Mouse (Mus musculus) frontal cortex, adult (tissue): ENCODE measurements around the gene Tbl3.
A peak's percentile ranks its signal among the peaks of the same experiment; 100 is the strongest.

Source experiments
- ATAC-seq: cut with Nextera tagmentation; 2 replicates; pipeline ENCODE4 v1.9.2; 2017; ENCODE audit warnings: mild to moderate bottlenecking, moderate library complexity, mixed read lengths; ENCODE audit not compliant: low TSS enrichment

Tbl3 gene

DNA sequence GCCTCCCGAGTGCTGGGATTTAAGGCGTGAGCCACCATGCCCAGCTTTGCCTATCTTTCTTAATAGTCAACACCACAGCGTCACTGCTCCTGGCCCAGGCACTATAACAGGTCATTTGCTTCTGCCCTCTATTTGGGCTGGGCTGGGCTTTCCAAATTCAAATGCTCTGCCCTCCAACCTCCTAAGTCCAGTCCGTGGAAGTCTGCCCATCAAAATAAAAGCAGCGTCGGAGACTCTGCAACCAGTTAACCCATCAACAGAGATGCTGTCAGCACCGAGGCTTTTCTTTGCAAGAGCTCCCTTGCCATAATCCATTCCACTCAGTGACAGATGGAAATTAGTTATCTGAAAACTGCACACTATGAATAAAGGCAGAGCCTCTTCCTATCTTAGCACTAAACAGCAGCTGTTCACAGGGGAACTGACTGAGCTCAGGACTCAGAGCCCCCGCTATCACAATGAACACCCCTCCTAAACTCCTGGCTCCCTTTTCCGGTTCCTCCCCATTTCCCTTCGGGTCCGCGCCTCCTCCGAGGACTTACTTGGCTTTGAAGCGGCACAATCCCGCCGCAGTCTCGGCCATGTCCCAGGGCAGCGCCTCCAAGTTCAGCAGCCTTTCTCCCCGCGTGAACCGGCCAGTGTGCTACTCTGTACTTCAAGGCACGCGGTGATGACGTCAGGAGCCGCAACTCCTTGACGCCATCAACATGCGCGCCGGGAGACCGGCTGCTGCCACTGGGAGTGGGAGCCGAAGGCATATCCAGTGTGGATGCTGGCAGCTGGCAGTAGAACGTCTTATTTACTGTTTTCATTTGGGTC lies at the start of gene Tbl3:
Gene Tbl3 (minus strand): TSS at position 679 of the 819 bp plus-strand sequence.
- peak; percentile 74; the same call in 1 of the 2 replicates for ATAC-seq

DNA sequence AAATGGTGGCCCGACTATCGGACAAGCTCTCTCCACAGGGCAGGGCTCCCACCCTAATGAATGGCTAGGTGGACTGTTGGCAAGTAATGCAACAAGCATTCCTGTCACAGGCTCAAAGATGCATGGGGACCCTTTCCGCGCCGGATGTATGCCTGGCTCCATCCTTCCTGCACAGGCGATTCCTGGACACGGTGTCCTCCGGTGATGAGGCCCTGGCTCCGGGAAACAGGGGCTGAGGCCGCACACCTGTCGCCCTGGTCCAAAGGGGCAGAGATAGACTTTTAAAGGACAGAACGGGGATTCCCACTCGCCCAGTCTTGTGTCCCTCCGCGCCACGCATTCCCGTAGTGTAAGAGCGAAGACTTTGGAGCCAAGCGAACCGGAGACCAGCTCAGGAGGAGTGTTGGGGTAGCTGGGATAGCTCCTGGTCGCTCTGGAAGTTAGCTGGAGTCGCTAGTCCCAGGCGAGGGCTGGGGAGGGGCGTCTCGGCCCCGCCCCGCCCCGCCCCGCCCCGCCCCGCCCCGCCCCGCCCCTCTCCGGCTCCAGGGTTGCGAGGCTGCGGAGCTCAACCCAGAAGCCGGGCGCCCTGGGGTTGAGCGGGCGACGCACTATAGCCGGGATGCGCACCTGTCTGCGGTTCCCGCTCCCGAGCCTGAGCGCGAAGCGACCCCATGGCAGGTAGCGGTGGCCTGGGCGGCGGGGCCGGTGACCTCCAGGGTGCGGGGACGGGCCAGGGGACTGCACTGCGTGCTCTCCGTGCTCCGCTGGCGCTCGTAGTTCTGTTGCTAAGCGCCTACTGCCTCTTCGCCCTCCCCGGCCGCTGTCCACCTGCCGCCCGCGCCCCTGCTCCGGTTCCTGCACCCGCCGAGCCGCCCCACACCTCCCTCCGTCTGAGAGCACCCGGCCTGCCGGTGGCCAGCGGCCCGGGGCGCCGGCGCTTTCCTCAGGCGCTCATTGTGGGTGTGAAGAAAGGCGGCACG lies 45.2 kb upstream of the Tbl3 start, which contains the start of gene Hs3st6:
Gene Hs3st6 (plus strand): TSS at position 574 of the 980 bp plus-strand sequence.
- ATAC-seq: no peak; the same call in 1 of the 2 replicates

DNA sequence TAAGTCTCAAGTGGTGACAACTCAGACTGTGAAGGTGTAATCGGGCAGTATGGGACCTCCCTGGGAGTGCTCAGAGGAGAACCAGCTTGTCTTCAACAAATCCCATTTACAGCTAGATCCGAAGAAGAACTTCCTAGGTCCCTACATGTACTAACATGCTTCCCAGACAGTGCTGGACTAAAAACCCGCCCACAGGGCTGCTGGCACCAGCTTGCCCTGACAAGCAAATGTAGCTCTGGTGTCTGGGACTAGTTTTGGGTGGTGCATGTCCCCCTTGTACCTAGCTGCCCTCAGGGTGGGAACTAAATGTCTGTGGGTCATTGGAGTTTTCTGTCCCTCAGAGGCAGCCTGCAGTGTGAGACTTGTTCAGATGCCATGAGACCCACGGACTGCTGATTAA lies 44.1 kb upstream of the Tbl3 start:
- ATAC-seq: no peak

DNA sequence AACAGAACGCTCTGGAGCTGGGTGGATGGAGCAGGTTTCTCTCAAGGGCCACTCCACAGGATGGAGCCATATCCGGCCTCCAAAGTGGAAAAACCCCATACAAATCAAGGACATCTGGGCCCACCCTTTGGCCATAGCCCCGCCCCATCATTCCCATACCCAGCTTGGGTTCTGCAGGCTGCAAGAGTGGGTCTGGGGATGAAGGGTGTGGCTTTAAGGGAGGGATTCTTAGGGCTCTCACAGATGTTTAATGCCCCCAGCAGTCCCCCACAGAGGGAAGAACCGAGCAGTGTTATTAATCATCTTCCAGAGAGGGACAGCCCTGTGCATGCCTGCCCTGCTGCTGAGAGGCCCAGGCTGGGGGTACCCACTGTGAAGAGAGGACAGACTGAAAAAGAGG lies 39.5 kb upstream of the Tbl3 start:
- no peak for ATAC-seq

DNA sequence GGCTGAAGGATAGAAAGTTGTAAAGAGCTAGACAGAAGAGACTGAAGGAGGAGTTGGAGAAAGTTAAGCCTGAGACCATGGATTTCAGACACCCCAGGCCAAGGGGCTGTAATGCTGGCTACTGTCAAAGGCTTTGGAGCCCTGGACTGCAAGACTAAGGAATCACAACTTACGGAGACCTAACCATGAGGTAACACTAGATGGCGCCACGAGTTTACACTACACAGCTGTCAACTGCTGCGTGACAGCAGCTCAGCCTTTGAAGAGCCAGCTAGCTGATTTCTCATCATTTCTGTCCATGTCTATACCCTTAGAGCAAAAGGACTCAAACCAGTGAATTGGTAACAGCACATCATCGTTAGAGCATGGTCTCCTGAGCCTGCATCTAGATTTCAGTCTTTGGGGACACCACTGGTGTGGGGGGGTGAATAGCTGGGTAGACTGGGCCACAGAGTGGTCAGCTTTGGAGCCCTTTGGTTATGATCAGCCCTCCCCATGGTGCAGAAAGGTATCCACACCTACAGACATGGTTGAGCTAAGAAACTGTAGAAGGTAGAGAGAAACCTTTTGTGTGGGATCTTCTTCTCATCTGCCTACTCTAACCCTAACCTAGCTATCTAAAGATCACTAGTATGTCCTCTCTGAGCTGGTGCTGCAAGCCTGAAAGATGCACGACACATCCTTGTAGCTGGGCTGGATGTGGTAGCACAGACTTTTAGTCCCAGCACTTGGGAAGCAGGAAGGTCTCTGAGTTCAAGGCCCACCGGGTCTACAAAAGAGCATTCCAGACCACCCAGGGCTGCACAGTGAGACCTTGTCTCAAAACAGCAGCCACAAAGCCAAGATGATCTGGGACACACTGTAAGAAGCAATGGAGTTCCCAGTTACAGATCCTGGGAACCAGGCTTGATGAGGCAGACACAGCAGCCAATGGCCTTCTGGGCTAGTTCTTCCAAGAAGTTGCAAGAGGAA lies 38.4 kb upstream of the Tbl3 start:
- peak; percentile 88 for ATAC-seq

DNA sequence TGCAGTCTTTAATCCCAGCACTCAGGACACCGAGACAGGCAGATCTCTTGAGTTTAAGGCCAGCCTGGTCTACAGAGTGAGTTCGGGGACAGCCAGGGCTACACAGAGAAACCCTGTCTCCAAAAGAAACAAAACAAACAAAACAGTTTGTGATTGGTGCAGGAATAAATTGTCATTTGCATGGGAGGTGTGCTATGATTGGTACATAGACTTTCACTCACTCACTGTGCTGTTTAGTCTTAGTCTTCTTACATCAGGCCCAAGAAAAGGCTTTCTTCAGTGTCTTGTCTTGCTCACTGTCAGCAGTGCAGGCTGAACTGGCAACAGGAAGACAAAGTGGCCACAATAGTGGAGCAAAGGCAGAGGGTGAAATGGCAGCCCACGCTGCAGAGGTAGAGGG lies 36.9 kb upstream of the Tbl3 start:
- ATAC-seq: no peak

DNA sequence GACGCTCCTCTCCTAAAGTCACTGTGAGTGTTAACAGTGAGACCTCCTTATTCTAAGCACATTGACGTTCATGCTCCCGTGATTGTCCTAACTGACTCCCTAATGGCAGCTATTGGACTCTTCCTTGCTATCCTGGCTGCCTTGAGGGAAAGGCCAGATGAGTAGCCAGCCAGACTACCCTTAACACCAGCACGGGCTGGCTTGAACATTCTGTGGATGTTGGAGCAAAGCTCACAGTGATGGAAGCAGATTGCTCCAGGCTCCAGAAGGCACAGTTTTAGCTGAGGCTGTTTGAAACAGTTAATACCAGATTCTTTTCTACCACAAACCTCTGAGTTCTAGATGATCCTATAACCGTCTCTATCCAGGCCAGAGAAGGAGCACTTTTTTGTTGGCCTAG lies 36.4 kb upstream of the Tbl3 start:
- ATAC-seq: no peak

DNA sequence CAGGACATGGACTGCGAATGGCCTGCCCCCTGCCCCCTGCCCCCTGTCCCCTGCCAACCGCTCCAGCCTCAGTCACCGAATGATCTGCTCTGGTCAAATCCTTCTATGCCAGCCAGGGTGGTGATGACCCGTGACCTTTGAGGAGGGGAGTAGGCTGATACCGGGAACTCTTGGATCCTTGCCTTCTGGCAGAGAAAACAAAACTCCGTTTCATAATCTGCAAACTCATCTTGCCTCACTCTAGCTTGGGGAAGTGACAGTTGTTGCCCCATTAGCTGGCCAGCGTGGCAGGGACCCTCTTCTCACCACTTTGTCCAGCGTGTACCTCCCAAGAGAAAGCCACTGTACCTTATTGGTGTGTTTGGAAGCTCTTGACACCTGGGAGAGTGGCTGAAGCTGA lies 34.8 kb upstream of the Tbl3 start:
- no peak for ATAC-seq

DNA sequence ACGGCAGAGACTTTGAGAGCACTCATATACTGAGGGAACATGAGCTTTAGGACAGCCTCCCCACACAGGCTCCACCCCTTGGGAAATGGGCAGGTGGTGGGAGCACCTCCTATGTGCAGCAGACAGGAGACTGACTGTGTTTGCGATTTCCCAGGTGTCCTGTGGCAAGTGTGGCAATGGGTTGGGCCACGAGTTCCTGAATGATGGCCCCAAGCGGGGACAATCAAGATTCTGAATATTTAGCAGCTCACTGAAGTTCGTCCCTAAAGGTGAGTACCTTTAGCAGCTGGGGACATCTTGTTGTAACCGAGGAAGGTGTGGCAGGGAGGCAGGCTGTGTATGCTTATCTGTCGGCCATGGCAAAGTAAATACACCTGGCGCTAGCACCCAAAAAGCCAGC lies 32.5 kb upstream of the Tbl3 start:
- no peak for ATAC-seq

DNA sequence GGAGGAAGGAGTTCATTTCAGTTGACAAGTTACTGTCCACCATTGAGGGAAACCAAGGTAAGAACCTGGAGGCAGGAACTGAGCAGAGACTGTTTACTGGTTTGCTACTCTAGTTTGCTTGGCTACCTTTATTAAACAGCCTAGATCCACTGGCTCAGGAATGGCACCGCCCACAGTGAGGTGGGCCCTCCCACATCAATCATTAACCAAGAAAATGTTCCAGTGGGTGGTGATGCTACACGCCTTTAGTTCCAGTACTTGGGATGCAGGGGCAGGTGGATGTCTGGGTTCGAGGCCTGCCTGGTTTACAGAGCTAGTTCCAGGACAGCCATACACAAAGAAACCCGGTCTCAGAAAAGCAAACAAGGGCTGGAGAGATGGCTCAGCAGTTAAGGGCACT lies 30.8 kb upstream of the Tbl3 start:
- ATAC-seq: no peak

DNA sequence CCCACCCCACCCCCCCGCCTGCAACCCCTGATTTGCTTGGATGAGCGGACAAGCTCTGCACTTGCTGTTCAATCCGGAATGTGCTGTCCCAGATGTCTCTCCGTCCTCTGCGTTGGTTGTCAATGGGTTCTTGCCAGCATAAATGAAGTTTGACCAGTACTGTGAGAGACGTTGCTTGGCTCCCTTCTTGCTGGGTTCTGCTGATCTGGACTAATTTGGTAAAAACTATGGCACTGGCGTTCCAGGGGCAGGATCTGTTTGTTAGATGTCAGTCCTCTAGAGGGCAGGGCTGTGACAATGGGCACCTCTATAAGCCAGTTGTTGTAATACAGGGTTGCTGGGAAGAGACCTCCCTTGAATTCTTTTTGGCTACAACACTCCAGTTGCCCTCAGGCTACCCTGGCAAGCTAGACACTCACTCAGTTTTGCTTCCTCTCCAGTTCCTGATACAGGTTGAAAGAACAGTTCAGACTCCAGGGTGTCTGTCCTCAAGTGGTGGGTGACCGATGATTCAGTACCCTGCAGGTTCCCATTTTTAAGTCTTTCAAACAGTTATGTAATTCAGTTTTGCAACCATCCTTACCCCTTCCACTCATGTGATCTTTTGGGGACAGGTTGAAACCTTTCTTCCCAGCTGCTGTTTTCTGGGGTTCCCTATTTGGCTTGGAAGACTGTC lies 29.8 kb upstream of the Tbl3 start:
- no peak for ATAC-seq

DNA sequence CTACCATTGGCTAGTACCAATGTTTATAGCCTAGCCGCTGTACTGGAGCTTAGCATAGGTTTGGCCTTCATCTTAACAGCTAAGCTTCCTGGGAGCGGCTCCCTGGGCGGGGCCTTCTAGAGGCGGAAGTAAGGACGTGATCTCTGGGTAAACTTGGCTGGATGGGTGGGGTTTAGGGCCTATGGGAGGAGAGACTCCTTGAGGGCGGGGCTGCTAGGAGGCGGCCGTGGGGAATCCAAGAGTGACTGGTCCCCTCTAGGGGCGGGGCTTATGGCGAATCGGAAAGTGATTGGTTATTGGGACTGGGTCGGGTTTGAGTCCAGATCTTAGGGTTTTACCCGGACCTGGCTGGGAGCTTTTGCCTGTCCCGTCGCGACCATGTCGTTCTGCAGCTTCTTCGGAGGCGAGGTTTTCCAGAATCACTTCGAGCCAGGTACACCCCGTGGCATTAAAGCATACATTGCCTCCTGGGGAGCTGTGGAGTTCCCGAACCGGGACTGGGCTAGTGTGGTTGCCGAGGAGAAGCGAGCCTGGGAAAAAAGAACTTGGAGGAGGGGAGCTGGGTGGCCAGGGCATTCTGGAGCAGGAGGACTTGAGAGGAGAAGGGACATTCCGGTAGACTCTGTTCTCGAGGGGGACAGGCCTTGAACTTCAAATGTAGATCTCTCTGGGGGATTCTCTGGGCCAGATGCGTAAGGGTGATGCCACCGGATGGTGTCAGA lies 29.0 kb upstream of the Tbl3 start, which contains the start of gene Msrb1:
Gene Msrb1 (plus strand): TSS at position 313 of the 722 bp plus-strand sequence.
- ATAC-seq: peak; percentile 95

DNA sequence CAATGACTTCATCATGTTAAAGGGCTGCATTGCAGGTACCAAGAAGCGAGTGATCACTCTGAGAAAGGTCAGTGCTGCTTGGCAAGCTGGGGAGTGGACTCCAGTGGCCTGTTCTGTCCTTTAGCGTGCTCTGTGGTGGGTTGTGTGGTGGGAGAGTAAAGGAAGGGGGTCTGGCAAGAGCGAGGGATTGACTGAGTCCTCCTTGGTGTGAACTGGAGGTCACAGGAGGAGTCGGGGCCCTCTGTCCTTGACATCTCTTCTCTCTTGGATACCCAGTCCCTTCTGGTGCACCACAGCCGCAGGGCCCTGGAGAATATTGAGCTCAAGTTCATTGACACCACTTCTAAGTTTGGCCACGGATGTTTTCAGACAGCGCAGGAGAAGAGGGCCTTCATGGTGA lies 28.0 kb upstream of the Tbl3 start:
- no peak for ATAC-seq

DNA sequence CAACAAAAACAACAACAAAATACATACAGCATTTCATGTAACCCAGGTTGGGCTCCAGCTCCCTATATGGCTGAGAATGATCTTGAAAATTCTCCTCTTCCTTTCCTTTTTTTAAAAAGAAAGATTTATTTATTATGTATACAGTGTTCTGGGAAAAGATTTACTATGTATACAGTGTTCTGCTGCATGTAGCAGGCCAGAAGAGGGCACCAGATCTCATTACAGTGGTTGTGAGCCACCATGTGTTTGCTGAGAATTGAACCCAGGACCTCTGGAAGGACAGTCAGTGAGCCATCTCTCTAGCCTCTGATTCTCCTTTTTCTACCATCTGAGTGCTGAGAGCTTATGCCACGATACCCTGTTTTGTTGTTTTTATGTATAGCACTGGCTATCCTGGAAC lies 27.1 kb upstream of the Tbl3 start:
- ATAC-seq: no peak

DNA sequence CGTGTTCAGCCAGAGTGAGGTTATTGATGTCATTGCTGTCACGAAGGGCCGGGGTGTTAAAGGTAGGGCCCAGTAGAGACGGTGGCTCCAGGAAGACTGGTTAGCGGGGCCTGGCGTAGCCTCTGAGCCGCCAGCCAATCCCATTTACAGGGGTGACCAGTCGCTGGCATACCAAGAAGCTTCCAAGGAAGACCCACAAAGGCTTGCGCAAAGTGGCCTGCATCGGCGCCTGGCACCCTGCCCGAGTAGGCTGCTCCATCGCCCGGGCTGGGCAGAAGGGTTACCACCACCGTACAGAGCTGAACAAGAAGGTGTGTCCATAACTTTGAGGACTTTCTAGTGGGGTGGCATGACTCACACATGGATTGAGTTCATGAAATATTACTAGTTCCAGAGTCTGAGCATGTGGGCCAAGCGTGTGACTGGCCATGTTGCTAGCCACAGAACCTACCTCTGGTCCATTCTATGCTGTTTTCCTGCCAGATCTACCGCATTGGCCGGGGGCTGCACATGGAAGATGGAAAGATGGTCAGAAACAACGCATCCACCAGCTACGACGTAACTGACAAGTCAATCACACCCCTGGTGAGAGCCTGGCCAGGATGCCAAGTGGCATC lies 26.1 kb upstream of the Tbl3 start:
- ATAC-seq: no peak

DNA sequence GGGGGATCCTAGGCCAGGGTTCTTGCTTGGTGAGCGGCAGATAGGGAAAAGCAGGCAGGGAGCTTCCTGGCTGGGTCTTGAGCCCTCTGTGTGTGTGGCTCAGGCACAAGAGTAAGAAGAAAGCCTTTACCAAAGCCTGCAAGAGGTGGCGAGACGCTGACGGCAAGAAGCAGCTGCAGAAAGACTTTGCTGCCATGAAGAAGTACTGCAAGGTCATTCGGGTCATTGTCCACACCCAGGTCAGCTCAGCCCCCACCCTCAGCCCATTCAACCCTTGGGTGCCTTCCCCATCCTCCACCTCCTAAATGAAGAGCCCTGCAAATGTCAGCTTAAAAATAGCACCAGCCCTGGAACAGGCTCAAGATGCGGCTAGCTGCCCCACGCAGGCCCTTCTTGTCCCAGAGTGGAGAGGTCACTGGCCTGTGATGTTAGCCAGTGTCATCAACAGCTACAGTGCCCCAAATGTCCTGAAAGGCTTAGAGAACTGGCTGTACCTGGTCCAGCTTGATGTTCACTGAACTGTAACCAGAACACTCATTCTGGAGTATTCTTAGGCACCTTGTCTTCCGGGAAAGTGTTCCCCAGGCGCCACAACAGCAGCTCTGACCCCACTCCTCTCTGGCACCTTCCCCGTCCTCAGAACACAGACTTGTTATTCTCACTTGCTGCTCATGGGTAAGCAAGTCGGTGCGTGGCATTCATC lies 24.9 kb upstream of the Tbl3 start:
- no peak for ATAC-seq

DNA sequence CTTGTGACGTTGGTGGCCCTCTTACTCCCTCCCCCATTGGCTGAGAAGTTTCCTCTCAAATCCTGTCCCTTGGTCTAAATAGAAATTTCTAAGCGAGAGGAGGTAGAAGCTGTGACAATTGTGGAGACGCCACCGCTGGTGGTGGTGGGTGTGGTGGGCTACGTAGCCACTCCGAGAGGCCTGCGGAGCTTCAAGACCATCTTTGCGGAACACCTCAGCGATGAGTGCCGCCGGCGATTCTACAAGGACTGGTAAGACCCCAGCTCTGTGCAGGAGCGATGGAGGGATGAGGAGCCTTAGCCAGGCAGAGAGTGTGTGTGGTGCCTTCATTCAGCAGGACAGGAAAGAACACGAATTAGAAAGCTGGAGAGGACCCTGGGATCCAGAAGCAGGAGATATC lies 23.3 kb upstream of the Tbl3 start:
- ATAC-seq: no peak

DNA sequence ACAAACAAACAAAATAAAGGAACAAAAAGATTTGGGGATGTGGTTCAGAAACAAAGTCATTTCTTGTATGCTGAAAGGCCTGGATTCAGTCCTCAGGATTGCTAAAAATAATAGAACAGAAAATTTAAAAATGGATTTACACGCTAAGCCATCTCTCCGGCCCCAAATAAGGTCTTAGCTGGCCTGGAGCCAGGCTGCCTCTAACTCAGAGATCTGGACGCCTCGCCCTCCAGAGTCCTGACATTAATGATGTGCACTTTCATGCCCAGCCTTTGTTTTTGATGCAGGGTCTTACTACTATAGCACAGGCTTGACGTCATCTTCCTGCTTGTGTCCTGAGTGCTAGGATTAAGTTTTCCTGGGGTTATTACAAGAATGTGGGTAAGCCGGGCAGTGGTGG lies 21.6 kb upstream of the Tbl3 start:
- ATAC-seq: no peak

DNA sequence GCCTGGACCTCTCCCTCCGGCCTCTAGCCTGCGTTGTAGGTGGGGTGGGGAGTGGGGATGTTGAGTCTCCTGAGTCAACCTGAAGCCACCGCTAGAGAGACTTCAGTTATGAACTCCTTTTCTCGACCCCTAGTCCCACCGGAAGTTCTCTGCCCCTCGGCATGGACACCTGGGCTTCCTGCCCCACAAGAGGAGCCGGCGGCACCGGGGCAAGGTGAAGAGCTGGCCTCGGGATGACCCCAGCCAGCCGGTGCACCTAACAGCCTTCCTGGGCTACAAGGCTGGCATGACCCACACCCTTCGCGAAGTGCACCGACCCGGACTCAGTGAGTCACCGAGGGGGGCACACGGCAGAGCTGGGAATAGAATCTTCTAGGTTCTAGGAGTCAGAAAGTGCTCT lies 20.7 kb upstream of the Tbl3 start:
- ATAC-seq: no peak
